Mouse (Mus musculus): ENCODE measurements around the gene Usp3.

- no peak for TF ChIP-seq CTCF (IDR thresholded peaks at IDR 0.05; ENCODE audit: borderline replicate concordance, insufficient read depth, low read depth, low read length)
- TF ChIP-seq POLR2A (IDR thresholded peaks at IDR 0.05; ENCODE audit: borderline replicate concordance, insufficient read depth, low read length), result no peak
These were observed 77.8 kb downstream of the Usp3 start for GRCm38 (mm10) chr9:66515115-66515514.

All from cerebellum, adult 2 months (tissue).